Mouse (Mus musculus) thymus, adult 2 months (tissue): Measurements from ENCODE around the gene Lman2l. TPM values are rescaled to one million over a fixed set of nuclear protein-coding genes. Genes with fewer than 3 reads are reported as not detected.

ENCODE experiments used
- DNase-seq: peaks from one replicate; pipeline ENCODE4 v3.0.0; 2021
- H3K27ac ChIP-seq: fragments of 200-500 bp; 2 replicates; pipeline ENCODE4 v1.5.1; 2012; ENCODE audit warnings: low read length, control low read depth; ENCODE audit not compliant: control insufficient read depth, insufficient read depth
- H3K27me3 ChIP-seq: fragments of 200-500 bp; 2 replicates; pipeline ENCODE4 v1.6.1; 2012; ENCODE audit warnings: mild to moderate bottlenecking, low read length, moderate library complexity, mixed read lengths; ENCODE audit not compliant: control insufficient read depth, insufficient read depth
- H3K36me3 ChIP-seq: fragments of 200-500 bp; 2 replicates; pipeline ENCODE4 v1.6.1; 2012; ENCODE audit warnings: mild to moderate bottlenecking, low read length, moderate library complexity; ENCODE audit not compliant: control insufficient read depth, insufficient read depth
- H3K4me1 ChIP-seq: fragments of 200-500 bp; replicated peaks from 2 replicates; pipeline ENCODE4 v1.6.1; 2012; ENCODE audit warnings: low read length; ENCODE audit not compliant: control insufficient read depth, insufficient read depth
- H3K4me3 ChIP-seq: fragments of 200-500 bp; 2 replicates; pipeline ENCODE4 v1.5.1; 2012; ENCODE audit warnings: mild to moderate bottlenecking, low read length, control low read depth, moderate library complexity; ENCODE audit not compliant: control insufficient read depth, insufficient read depth
- CTCF ChIP-seq: fragments of 200-500 bp; IDR thresholded peaks from 2 replicates; pipeline ENCODE4 v1.5.1; 2012; ENCODE audit warnings: mild to moderate bottlenecking, control low read depth, low read length, moderate library complexity, borderline replicate concordance; ENCODE audit not compliant: control insufficient read depth, poor library complexity, insufficient read depth; ENCODE audit errors: extremely low read depth
- POLR2A ChIP-seq: fragments of 200-500 bp; IDR thresholded peaks from 2 replicates; pipeline ENCODE4 v1.6.1; 2012; ENCODE audit warnings: mild to moderate bottlenecking, low read length, control low read depth, moderate library complexity; ENCODE audit not compliant: control insufficient read depth, poor library complexity, insufficient read depth; ENCODE audit errors: extremely low read depth
- WGBS: fragments of 180-500 bp; shearing (Covaris S2); methylation state at CpG from one replicate; pipeline ENCODE4 v1.1.7; 2018; 5-methylcytosine and 5-hydroxymethylcytosine counted together
- polyA plus RNA-seq: library from polyadenylated mRNA; depleted of rRNA; stranded (reverse); fragments of >200 nt; gene quantifications from 2 replicates; pipeline ENCODE4 v1.2.3, GENCODE M21; 2012; rRNA removed

Gene Lman2l
- polyA plus RNA-seq, 1 experiment = 62.4 TPM

DNA sequence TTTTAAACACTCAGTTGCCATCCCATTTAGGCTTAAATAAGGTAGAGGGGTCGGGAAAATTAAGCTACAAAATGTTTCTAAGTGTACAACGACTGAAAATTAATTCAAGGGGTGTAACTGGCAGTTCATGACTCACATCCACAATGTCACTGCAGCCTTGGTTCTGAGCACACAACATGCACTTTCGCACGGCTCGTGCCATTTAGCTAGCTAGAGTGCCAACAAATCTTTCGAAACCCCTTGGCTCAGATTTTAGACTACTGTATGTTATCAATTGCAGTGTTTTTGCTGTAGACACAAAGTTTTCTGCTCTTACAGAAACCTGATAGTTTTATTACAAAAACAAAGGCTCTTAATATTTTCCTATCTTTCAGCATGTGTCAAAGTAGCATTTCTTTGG lies 74.2 kb downstream of the Lman2l start:
- Histone ChIP-seq H3K4me1 (peaks cover 11% of the 10 kb centered on the region), H3K27me3 (no peaks in the 10 kb centered on the region), H3K4me3 (no peak overlapping the region), H3K36me3 (peaks cover 4% of the 10 kb centered on the region; the same call in 1 of the 2 replicates), H3K27ac (no peak overlapping the region)
- no peak for TF ChIP-seq POLR2A
- TF ChIP-seq CTCF = no peak
- WGBS = 83% methylated on average over 6 of the region's 6 CpGs
- no peak for DNase-seq

Other genes with a start within 250 kb of the Lman2l start
- gene Uggt1, start 200.6 kb downstream of the Lman2l start, polyA plus RNA-seq = 31.8 and 33.0 TPM in 2 replicates
- 13.4 and 14.3 TPM in 2 replicates for gene Neurl3, start 170.6 kb downstream of the Lman2l start, polyA plus RNA-seq
- 51.7 and 57.2 TPM in 2 replicates for gene Arid5a, start 137.5 kb downstream of the Lman2l start, polyA plus RNA-seq
- 96.5 and 103 TPM in 2 replicates for gene Kansl3, start 76.1 kb downstream of the Lman2l start, polyA plus RNA-seq
- 0.04 and 0.08 TPM in 2 replicates for gene Fer1l5, start 73.0 kb downstream of the Lman2l start, polyA plus RNA-seq
- gene Cnnm4, start 26.3 kb upstream of the Lman2l start, polyA plus RNA-seq = 15.3 and 18.0 TPM in 2 replicates
- 51.2 and 59.9 TPM in 2 replicates for gene Cnnm3, start 66.6 kb upstream of the Lman2l start, polyA plus RNA-seq
- gene Ankrd23, start 91.6 kb upstream of the Lman2l start, polyA plus RNA-seq = 40.4 and 56.2 TPM in 2 replicates
- gene Gm42417, start 94.2 kb upstream of the Lman2l start, polyA plus RNA-seq = not detected in 2 replicates
- gene Ankrd39, start 102.2 kb upstream of the Lman2l start, polyA plus RNA-seq = 48.4 and 51.8 TPM in 2 replicates
- gene Sema4c, start 113.1 kb upstream of the Lman2l start, polyA plus RNA-seq = 15.5 and 16.8 TPM in 2 replicates
- gene Fam178b, start 237.9 kb upstream of the Lman2l start, polyA plus RNA-seq = 1.4 and 1.9 TPM in 2 replicates
- 395 and 432 TPM in 2 replicates for gene Cox5b, start 246.2 kb upstream of the Lman2l start, polyA plus RNA-seq